Mouse (Mus musculus): ENCODE measurements around the gene 2410137M14Rik. TPM values are rescaled to one million over a fixed set of nuclear protein-coding genes. Genes with fewer than 3 reads are reported as not detected.

Gene 2410137M14Rik
- polyA plus RNA-seq, 1 experiment from 2014 or later = not detected

DNA sequence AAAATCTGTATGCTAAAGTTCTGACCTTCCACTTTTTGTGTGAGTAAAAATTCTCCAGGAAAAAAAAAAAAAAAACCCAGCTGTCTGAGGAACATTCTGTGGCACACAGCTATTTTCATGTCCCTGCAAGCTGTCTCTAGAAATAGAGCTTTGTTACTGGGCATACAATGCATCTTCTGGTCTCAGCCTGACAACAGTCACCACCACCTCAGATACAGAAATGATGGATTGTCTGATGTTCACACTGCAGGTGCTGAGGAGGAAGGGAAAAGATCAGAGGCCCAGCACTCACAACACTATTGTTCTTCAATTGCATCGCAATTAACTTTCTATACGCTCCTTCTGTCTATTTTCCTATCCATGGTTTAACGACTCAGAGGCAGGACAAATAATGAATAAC is 37.3 kb upstream of the 2410137M14Rik start:
- no peaks in the 10 kb centered on the region for H3K36me3 ChIP-seq (ENCODE audit: control insufficient read depth, insufficient read depth, low read length)
- no peaks in the 10 kb centered on the region for H3K9me3 ChIP-seq (ENCODE audit: control insufficient read depth, low read length)
- H3K27me3 ChIP-seq (replicated peaks; ENCODE audit: control insufficient read depth, insufficient read depth, low read length) = no peaks in the 10 kb centered on the region
- 69% methylated on average over 3 of the region's 3 CpGs for WGBS
- no peaks in the 10 kb centered on the region for H3K4me1 ChIP-seq (replicated peaks; ENCODE audit: control insufficient read depth, insufficient read depth, low read length)
- no peak overlapping the region for H3K27ac ChIP-seq (ENCODE audit: low read depth)
- H3K9ac ChIP-seq (ENCODE audit: low read length) = no peak overlapping the region
- no peak overlapping the region for H3K4me3 ChIP-seq (ENCODE audit: low read depth, low read length)
- ATAC-seq (replicated peaks; ENCODE audit: low FRiP score, low TSS enrichment, low read depth) (no peak), DNase-seq (ENCODE audit: low spot score) (no peak)
- H3K4me2 ChIP-seq (ENCODE audit: low read length) = no peak overlapping the region

DNA sequence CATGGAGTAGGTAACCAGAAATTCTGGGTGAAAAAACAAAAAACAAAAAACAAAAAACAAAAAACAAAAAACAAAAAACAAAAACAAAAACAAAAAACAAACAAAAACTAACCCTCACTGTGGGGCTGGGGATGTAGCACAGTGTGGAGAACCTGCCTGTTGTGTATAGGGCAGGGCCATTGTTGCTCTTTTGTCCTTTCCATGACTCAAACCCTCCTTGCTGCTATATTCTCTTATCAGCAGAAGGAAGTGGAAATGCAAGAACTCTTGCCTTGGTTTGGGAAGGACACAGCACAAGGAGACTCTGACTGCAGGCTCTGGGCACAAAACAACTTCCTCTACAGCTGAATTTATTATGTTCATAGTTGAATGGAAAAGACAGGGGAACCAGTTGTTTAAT is 35.3 kb upstream of the 2410137M14Rik start:
- Histone ChIP-seq H3K36me3 (ENCODE audit: control insufficient read depth, insufficient read depth, low read length) (no peaks in the 10 kb centered on the region), H3K4me1 (replicated peaks; ENCODE audit: control insufficient read depth, insufficient read depth, low read length) (no peaks in the 10 kb centered on the region), H3K4me2 (ENCODE audit: low read length) (no peak overlapping the region), H3K27me3 (replicated peaks; ENCODE audit: control insufficient read depth, insufficient read depth, low read length) (no peaks in the 10 kb centered on the region), H3K27ac (ENCODE audit: low read depth) (no peak overlapping the region), H3K9ac (ENCODE audit: low read length) (no peak overlapping the region), H3K9me3 (ENCODE audit: control insufficient read depth, low read length) (no peaks in the 10 kb centered on the region), H3K4me3 (ENCODE audit: low read depth, low read length) (no peak overlapping the region)
- ATAC-seq (replicated peaks; ENCODE audit: low FRiP score, low TSS enrichment, low read depth) = no peak
- DNase-seq (ENCODE audit: low spot score) = no peak

DNA sequence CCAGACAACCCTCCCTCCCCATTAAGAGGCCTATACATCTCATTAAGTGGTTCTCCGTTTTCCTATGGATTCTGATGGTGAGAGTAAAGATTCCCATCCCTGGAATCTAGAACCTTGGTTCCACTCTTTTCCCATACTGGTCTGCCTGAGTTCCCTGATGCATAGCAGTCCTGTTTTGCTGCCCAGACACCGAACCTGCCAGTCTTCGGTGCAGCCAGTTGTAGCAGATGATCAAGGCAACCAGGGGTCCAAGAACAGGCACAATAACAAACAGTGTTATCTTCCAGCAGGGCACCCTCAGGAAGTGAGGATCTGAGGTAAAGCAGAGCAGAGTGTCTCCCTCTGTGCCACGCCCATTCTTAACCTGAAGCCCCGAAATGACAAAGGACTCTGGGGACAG is 31.1 kb upstream of the 2410137M14Rik start:
- WGBS = 47% methylated on average over 5 of the region's 5 CpGs
- Histone ChIP-seq H3K27me3 (replicated peaks; ENCODE audit: control insufficient read depth, insufficient read depth, low read length) (no peaks in the 10 kb centered on the region), H3K9me3 (ENCODE audit: control insufficient read depth, low read length) (no peaks in the 10 kb centered on the region), H3K27ac (ENCODE audit: low read depth) (no peak overlapping the region), H3K9ac (ENCODE audit: low read length) (no peak overlapping the region), H3K4me3 (ENCODE audit: low read depth, low read length) (no peak overlapping the region), H3K36me3 (ENCODE audit: control insufficient read depth, insufficient read depth, low read length) (peaks cover 41% of the 10 kb centered on the region), H3K4me2 (ENCODE audit: low read length) (no peak overlapping the region), H3K4me1 (replicated peaks; ENCODE audit: control insufficient read depth, insufficient read depth, low read length) (no peaks in the 10 kb centered on the region)
- DNase-seq (ENCODE audit: low spot score) (no peak), ATAC-seq (replicated peaks; ENCODE audit: low FRiP score, low TSS enrichment, low read depth) (no peak)

DNA sequence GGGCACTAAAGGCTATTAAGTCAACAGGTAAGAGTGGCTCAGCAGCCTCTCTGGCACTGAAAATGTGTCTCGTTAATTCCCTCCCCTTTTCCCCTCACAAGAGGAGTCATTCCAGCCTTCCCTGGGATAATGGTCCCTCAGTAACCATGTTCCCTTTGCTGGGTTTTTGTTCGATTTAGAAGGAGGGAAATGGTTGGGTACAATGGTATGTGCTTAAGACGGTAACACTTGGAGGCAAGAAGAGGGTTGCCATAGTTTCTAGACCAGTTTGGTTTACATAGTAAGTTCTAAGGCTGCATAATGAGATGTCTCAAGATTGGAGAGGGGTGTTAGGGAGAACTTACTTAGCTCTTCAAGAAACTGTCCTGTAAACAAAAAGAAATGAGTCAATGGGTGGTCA is 30.7 kb upstream of the 2410137M14Rik start:
- Histone ChIP-seq H3K36me3 (ENCODE audit: control insufficient read depth, insufficient read depth, low read length) (peaks cover 45% of the 10 kb centered on the region), H3K27me3 (replicated peaks; ENCODE audit: control insufficient read depth, insufficient read depth, low read length) (no peaks in the 10 kb centered on the region), H3K4me1 (replicated peaks; ENCODE audit: control insufficient read depth, insufficient read depth, low read length) (no peaks in the 10 kb centered on the region), H3K4me2 (ENCODE audit: low read length) (no peak overlapping the region), H3K27ac (ENCODE audit: low read depth) (no peak overlapping the region), H3K4me3 (ENCODE audit: low read depth, low read length) (no peak overlapping the region), H3K9ac (ENCODE audit: low read length) (no peak overlapping the region), H3K9me3 (ENCODE audit: control insufficient read depth, low read length) (no peaks in the 10 kb centered on the region)
- no peak for ATAC-seq (replicated peaks; ENCODE audit: low FRiP score, low TSS enrichment, low read depth)
- no peak for DNase-seq (ENCODE audit: low spot score)
- 86% methylated on average over 3 of the region's 3 CpGs for WGBS

DNA sequence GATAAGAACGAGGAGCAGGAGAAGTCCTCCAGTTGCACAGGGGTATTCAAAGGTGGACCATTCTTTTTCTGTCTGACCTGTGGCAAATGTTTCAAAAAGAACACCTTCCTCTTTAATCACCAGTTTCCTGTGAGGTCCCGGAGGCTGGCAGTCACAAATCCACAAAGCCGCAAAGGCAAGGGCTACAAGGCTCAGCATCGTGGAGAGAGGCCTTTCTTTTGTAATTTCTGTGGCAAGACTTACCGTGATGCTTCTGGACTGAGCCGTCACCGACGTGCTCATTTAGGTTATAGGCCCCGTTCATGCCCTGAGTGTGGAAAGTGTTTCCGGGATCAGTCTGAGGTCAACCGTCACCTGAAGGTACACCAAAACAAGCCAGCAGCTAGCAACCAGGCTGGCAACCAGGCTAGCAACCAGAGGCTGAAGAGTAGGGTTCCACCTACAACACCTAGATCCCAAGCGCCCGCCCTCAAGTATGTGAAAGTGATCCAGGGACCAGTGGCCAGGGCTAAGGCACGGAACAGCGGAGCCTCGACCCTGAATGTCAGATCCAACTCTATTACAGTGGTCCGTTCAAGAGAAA is 28.5 kb upstream of the 2410137M14Rik start:
- Histone ChIP-seq H3K9me3 (ENCODE audit: control insufficient read depth, low read length) (no peaks in the 10 kb centered on the region), H3K27me3 (replicated peaks; ENCODE audit: control insufficient read depth, insufficient read depth, low read length) (no peaks in the 10 kb centered on the region), H3K9ac (ENCODE audit: low read length) (no peak overlapping the region), H3K4me1 (replicated peaks; ENCODE audit: control insufficient read depth, insufficient read depth, low read length) (no peaks in the 10 kb centered on the region), H3K4me3 (ENCODE audit: low read depth, low read length) (no peak overlapping the region), H3K36me3 (ENCODE audit: control insufficient read depth, insufficient read depth, low read length) (peaks cover 63% of the 10 kb centered on the region), H3K27ac (ENCODE audit: low read depth) (no peak overlapping the region), H3K4me2 (ENCODE audit: low read length) (no peak overlapping the region)
- DNase-seq (ENCODE audit: low spot score) = no peak
- ATAC-seq (replicated peaks; ENCODE audit: low FRiP score, low TSS enrichment, low read depth) = no peak
- WGBS = 93% methylated on average over 17 of the region's 17 CpGs

DNA sequence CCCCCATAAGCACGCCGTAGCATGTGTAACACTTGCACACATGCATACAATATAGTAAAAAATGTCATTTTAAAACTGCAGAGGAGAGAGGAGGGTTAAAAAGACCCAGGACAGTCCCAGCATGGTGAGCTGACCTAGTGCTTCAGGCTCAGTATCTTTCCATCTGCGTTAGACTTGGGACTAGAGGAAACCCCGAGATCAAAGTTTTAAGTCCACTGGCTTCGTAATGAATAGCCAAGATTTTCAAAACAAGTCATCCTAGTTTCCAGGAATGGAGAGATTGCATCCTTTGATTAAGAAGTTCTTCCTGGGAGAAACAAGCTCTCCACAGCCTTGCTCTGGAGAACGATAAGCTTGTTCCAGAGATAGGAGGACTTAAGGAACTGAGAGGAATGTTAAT is 27.1 kb upstream of the 2410137M14Rik start:
- Histone ChIP-seq H3K27me3 (replicated peaks; ENCODE audit: control insufficient read depth, insufficient read depth, low read length) (no peaks in the 10 kb centered on the region), H3K27ac (ENCODE audit: low read depth) (no peak overlapping the region), H3K36me3 (ENCODE audit: control insufficient read depth, insufficient read depth, low read length) (peaks cover 63% of the 10 kb centered on the region), H3K4me1 (replicated peaks; ENCODE audit: control insufficient read depth, insufficient read depth, low read length) (peaks cover 9% of the 10 kb centered on the region), H3K4me3 (ENCODE audit: low read depth, low read length) (no peak overlapping the region), H3K9me3 (ENCODE audit: control insufficient read depth, low read length) (no peaks in the 10 kb centered on the region), H3K9ac (ENCODE audit: low read length) (no peak overlapping the region), H3K4me2 (ENCODE audit: low read length) (no peak overlapping the region)
- ATAC-seq (replicated peaks; ENCODE audit: low FRiP score, low TSS enrichment, low read depth) = no peak
- DNase-seq (ENCODE audit: low spot score) = no peak
- 91% methylated on average over 6 of the region's 6 CpGs for WGBS

DNA sequence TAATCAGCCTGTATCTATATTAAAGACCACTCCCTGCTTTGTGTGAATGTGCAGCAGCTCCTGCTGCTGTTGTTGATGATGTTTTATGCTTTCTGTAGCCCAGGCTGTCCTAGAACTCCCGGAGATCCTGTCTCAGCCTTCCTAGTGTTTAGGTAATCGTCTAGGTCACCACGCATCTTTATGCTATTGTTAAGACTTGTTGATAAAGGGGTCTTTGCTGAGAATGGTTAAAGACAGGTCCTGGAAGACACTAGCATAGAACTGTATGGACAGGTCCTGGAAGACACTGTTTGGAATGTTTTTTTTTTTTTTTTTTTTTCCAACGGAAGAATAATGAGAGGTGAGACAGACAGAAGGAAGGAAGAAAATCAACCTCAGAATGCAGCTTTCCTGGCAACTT is 22.3 kb upstream of the 2410137M14Rik start:
- Histone ChIP-seq H3K4me3 (ENCODE audit: low read depth, low read length) (peak overlapping the region; percentile 67), H3K4me2 (ENCODE audit: low read length) (peak overlapping the region; percentile 79), H3K36me3 (ENCODE audit: control insufficient read depth, insufficient read depth, low read length) (peaks cover 34% of the 10 kb centered on the region), H3K27ac (ENCODE audit: low read depth) (peak overlapping the region; percentile 92; the same call in 1 of the 2 replicates), H3K4me1 (replicated peaks; ENCODE audit: control insufficient read depth, insufficient read depth, low read length) (peaks cover 14% of the 10 kb centered on the region), H3K27me3 (replicated peaks; ENCODE audit: control insufficient read depth, insufficient read depth, low read length) (no peaks in the 10 kb centered on the region), H3K9me3 (ENCODE audit: control insufficient read depth, low read length) (no peaks in the 10 kb centered on the region), H3K9ac (ENCODE audit: low read length) (peak overlapping the region; percentile 93)
- ATAC-seq (replicated peaks; ENCODE audit: low FRiP score, low TSS enrichment, low read depth) = no peak
- no peak for DNase-seq (ENCODE audit: low spot score)
- WGBS = 29% methylated on average over 3 of the region's 4 CpGs

DNA sequence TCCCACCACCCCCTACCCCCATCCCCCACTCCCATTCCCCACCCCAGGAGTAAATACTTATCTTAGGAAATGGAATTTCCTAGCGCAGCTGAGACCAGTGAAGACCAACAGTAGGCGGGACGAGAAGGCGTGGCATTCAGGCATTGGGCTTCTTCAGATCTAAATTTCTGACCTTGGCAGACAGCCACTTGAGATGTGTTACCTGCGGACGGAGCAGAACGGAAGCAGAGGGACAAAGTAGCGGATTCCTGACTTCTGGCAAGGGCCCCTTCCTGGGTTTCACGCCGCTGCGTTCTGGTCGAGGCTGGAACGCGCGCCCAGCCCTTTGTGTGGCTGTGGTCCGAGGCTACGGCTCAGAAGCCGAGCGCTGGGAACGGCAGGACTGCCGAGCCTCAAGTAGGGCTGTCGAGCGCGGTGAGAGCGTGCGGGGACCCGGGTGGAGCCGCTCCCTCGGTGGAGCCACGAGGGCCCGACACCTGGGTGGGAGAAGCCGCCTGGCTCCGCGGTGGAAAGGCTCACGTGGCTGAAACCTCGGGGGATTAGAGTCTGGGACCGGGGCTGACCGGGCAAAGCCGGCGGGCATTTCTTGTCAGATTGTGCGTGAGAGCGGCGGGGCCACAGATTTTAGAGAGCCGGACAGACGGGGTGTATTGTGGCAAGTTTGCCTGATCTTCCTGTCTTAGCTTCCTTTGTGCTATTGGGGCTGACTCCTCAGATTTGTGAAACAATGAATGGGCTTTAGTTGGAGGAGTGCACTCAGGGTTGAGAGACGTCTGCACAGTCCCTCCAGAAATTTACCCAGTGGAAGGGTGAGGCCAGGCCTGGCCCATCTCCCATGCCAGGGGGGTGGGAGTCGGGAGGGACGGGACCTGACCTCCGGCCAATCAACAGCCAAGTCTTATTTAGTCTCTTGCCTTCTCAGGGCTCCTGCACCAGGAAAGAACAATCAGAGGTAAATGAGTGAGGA is 21.6 kb upstream of the 2410137M14Rik start:
- Histone ChIP-seq H3K4me3 (ENCODE audit: low read depth, low read length) (peak overlapping the region; percentile 67), H3K27me3 (replicated peaks; ENCODE audit: control insufficient read depth, insufficient read depth, low read length) (no peaks in the 10 kb centered on the region), H3K9ac (ENCODE audit: low read length) (peak overlapping the region; percentile 93), H3K4me1 (replicated peaks; ENCODE audit: control insufficient read depth, insufficient read depth, low read length) (peaks cover 14% of the 10 kb centered on the region), H3K27ac (ENCODE audit: low read depth) (peak overlapping the region; percentile 92), H3K4me2 (ENCODE audit: low read length) (peak overlapping the region; percentile 79), H3K9me3 (ENCODE audit: control insufficient read depth, low read length) (no peaks in the 10 kb centered on the region), H3K36me3 (ENCODE audit: control insufficient read depth, insufficient read depth, low read length) (peaks cover 27% of the 10 kb centered on the region)
- ATAC-seq (replicated peaks; ENCODE audit: low FRiP score, low TSS enrichment, low read depth) = peak; percentile 85
- DNase-seq (ENCODE audit: low spot score) = peak; percentile 90
- WGBS = under 1% methylated on average over 49 of the region's 49 CpGs

All from intestine, embryonic 14.5 days (tissue).